Mouse (Mus musculus) embryo, embryonic 10 days (tissue): ENCODE measurements around the gene Ctf2.
A peak's percentile ranks its signal among the peaks of the same experiment; 100 is the strongest.
"Not testable (repeated sequence)": the region's sequence is repeated elsewhere in the genome, so short reads cannot be mapped to it uniquely, and the experiment has no call there.

Source experiments
- DNase-seq: peaks from one replicate; pipeline ENCODE4 v3.0.0-alpha.2; 2015; ENCODE audit warnings: low spot score

Gene Ctf2

DNA sequence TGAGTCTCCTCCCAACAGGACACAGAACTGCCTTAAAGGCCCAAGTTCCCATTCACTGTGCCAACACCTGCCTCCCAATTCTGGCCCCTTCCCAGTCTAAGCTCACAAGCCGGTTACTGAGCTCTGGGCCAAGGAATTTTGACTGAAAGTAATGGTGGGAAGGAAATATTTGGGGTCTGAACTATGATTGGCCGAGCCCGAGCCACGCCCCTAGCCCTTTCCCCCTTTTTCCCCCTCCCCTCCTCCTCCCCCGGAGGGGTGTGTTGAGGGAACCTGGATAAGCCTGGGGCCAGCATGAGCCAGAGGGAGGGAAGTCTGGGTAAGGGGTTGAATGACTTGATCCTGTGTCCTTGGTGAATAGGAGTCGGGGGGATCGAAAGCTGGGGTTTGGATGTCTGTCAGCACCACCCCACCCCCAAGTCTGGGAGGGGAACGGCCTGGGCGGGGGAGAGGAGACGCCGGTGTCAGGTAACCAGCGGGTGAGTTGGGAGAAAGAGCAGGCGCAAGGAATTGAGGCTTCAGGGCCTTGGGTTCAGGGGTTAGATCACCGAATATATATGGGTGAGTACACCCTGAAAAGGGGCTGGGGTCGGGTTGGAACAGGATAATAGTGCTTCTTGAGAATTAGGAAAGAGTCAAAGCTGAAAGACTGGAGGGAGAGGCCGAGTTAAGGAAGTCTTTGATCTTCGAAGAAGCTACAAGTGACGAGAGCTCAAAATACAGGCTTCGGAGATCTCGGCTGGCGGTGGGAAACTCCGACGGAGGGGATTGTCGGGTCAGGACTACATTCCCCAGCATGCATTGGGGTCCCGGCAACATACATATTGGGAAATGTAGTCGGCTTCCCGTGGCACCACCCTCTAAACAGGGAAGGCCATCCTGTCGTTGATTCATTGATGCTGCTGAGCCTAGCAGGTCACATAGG is 19.2 kb downstream of the Ctf2 start, which contains the start of gene Ctf1:
Gene Ctf1, plus strand, starts transcription at position 276 of the 925 bp plus-strand sequence.
- peak; percentile 94 for DNase-seq

DNA sequence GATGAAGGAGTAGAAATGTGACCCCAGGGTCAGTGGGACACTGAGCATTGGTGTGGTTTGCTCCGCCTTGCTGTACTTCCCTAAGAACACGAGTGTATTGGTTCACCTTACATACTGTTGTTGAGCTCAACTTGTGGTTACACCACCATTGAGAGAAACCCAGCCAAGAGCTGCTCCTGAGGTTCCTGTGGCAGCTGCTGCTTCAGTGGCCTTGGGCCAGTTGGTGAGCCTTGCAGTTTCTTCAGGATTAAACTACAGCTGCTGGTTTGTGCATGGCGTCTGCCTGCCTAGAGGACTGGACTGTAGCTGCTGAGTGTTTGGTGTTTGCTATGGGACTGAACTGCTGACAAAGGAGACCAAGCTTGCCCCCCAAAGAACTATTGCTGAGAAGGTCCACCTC is 20.5 kb downstream of the Ctf2 start:
- no peak for DNase-seq

DNA sequence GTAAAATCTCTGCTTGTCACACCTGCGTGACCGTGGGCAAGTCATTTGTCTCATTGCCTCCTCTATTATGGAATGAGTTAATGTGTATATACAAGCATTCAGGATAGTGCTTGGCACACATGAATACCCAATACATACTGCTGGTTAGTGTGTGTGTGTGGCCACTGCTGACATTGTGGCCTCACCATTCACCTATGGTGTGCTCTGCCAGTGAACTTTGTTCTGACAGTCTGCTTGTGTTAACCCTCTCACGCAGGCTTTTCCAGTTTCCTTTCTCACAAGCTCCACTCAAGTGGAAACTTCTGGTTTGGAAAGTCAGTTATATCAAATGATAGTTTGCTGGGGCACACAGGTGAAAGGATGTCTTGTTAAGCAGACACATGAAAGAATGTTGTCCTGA is 20.9 kb downstream of the Ctf2 start:
- DNase-seq, result no peak

DNA sequence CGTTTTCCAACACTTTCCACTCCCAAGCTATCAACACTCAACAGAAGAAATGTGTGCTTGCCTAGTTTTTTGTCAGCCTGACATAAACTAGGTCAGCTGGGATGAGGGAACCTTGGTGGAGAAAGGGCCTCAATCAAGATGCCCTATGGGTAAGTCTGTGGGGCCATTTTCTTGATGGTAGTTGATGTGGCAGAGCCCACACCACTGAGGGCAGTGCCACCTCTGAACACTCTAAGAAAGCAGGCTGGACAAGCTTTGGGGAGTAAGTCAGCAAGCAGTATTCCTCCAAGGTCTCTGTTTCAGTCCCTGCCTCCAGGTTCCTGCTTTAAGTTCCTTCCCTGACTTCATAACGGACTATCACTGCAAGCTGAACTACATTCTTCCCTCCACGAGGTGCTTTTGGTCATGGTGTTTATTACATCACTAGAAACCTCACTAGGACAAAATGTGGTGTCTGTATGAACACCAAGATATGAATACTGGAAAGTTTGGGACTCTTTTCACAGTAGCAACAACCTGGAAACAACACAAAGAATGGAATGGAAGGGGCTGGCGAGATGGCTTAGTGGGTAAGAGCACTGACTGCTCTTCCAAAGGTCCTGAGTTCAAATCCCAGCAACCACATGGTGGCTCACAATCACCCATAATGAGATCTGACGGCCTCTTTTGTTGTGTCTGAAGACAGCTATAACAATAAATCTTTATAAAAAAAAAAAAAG is 22.5 kb downstream of the Ctf2 start:
- DNase-seq, result no peak

DNA sequence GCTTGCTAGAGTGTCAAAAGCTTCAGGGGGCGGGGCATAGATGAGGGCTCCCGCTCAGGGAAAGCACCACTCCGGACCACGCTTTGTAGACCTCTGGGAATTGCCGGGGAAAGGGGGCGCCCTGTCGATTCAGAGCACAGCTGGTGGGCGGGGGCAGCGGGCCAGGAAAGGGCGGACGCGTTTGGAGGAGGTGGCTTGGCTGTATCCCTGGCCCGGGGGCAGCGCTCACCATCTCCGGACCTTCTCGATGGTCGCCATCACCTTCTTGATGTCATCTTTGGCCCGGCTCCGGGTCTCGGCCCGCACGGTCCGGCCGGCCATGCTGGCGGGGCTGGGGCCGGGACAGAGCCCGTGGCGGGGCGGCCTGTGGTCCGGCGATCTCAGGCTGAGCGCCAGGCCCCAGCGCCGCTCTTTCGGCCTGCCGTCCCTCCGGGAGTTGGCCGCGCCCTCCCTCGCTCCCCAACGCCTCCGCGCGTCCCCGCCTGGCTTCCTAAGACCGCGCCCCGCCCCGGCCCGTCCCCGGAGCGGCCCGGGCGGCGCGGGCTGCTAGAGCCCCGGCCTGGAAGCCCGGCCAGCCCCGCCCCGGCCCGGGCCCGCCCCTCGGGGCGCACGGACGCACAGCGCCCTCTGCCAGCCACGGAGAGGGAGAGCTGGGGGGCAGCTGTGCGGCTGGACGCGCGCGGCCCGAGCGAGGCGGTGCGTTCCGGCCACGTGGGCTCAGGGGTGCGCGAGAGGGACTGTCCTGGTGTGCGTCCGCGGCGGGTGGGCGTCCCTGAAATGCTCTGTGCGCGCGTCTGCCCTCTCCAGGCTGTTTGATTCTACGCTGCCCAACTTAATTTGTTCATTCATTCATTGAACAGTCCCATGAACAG is 23.5 kb downstream of the Ctf2 start, which contains the start of gene Bcl7c:
Gene Bcl7c, minus strand, starts transcription at position 727 of the 872 bp plus-strand sequence.
- peak; percentile 95 for DNase-seq

DNA sequence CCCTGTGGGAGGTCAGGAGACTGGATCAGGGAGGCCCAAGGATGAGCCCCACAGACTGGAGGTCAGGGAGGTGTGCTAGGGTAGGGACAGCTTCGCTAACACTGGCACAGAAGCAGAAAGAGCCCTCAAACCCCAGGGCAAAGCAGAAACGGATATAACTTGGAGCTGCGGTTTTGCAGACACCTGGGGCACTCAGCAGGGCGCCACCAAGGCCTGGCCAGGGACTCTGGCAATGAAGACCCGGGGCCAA is 24.1 kb downstream of the Ctf2 start:
- DNase-seq, result no peak

DNA sequence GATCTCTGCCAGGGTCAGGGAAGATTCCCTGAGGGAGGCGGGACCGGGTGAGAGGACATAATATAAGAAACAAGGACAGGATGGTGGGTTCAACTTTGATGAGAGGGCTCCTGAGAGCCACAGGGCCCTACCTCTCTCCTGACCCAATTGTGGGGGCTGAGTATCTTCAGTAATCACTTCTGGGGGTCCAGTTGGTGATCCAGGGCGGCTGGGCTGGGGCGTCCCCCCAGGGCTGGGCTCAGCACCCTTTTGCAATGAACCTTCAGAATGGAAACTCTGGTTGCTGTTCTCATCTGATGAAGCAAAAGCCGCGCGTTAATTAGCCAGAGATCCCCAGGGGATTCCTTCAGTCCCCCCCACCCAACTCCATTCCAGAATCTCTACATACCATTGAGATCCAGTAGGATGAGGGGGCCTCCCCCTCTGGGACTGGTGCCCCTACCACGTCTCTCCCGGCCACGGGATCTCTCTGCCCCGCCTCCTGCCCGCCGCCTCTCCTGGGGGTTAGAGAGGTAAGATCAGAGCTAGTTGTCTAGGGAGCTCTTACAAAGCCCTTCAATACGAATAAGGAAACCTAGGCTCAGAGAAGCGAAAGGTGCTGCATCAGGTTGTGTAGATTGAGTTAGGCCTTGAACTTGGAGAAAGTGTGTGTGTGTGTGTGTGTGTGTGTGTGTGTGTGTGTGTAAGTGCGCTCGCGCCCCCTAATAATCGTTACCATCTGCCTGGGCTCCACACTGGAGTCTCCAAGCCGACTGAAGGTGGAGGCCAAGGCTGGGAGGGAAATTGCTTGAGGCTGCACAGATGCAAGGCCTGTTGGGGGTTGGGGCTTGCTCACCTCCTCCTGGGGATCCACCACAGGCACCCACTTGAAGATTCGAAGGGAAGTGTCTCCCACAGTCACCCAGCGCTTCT is 24.7 kb downstream of the Ctf2 start:
- peak; percentile 62 for DNase-seq

DNA sequence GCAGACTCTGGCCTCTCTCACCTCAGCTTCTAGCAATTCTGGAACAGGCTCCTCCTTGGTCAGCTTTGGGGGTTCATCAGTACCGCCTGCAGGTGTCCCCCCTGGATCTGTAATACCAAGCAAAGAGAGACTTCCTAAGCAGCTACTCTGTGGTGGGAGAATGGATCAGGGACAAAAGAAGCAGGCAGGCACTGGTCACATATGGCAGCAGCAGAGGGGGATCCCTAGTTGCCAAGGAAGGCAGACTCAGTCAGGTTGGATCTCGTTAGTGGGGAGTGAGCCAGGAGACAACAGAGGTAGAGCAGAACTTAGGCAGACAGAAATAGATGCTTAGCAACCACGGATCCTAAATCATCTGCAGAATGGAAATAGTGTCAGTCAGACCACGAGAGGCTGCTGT is 26.3 kb downstream of the Ctf2 start:
- DNase-seq, result no peak

DNA sequence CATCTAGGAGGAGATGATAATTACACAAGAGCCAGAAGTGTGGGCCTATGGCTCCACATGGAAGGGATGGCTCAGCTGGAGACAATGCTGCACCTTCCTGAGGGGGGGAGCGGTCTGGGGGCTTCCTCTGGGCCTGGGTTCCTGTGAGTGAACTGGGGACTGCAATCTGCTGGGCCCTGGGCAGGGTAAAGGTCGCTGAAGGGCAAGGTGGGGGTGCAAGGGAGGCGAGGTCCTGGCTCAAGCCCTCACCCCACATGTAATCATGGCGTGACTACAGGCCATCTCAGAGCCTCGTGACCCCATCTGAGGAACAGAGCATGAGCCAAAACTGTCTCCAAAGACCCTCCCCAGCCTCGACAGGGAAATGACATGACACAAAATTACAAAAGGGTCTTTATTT is 27.4 kb downstream of the Ctf2 start:
- no peak for DNase-seq

DNA sequence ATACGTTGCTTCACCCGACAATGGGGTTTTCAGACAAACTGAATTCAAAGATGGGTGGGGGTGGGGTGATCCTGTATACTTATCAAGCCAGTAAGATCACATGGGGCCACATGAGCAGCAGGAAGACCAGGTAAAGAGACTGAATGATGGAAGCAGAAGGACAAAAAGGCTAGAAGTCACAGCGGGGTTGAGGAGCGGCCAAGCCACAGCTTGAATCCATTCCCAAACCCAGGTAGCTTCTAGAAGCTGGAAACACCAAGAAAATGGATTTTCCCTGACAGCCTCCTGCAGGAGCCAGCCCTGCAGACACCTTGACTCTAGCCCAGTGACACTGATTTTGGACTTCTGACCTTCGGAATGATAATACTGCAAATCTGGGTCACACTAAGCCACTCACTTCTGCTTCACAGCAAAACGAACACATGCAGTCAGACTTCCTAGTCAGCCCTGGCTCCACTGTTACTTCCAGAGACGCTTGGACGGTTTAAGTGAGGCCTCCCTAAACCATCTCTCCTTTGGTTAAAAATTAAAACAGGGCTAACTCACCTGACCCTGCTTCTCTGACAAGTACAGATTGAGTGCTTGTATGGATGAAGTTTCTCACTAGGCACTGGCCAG is 28.3 kb downstream of the Ctf2 start:
- DNase-seq, result no peak

DNA sequence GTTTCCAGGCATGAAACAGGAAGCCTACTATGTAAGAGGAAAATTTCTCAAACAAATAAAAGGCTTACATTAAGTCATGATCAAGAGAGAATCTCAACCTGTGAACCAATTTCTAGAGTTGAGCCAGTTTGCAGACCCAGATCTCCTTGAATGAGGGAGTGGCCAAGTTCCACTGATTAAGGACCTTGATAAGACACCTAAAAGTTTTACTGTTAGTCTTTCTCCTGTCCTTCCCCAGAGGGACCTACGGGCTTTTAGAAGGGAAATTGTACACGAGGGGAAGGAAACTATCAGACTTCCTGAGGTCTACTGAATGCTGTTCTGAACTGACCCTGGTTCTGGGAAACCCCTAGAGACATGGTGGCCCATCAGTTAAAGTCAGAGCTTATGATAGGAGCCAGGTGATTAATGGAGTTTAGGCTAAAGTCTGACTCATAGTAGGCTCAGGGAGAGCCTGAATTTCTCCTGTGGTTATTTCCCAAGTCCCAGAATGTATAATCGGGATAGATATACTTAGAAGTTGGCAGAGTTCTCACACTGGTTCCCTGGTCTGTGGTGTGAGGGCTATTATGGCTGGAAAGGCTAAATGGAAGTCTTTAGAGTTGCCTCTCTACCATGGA is 31.1 kb downstream of the Ctf2 start:
- DNase-seq, result no peak

DNA sequence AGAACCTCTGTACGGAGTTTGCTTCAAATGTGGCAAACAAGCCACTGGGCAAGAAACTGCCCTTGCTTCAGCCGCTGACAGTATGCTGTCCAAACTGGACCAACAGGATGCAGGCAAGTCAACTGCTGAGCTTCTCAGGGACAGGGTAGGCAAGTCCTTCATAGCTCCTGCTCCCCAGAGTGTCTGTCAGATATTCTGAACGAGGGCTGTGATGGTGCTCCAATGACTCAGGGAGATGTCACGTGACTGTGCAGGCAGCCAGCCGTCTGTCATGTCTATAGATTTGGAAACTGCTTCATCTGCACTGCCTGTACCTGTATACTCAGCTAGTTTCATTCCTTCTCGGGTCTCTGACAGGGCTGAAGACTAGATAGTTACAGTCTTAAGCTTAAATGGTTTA is 33.0 kb downstream of the Ctf2 start:
- DNase-seq, result no peak

DNA sequence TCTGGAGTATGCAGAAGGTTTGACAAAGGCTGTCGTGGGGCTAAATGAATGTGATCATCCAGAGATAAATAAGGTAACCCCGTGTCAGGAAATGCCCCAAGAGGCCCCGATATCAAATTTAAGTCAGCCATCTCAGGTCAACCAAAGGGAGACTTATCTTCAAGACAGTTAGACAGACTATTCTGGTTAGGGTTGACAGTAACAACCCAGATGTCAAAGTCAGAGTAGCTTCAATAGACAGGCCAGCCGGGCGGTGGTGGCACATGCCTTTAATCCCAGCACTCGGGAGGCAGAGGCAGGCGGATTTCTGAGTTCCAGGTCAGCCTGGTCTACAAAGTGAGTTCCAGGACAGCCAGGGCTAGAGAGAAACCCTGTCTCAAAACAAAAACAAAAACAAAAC is 38.2 kb downstream of the Ctf2 start:
- not testable (repeated sequence) for DNase-seq

DNA sequence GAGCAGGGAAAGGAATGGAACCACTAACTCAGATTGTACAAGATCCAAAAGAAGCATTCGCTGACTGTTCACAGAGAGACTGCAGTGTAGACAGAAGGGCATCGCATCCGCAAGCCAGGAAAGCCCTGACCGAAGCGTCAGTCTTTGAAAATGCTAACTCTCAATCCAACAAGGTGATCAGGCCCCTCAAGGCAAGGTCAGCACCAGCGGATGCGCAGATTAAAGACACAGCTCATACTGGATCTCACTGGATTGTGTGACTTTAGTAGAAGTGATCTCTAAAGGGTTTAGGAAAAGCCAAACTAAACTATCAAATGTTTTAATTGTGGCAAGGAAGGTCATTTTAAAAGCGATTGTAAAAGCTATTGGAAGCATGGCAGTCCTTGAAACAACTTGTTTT is 38.7 kb downstream of the Ctf2 start:
- no peak for DNase-seq

DNA sequence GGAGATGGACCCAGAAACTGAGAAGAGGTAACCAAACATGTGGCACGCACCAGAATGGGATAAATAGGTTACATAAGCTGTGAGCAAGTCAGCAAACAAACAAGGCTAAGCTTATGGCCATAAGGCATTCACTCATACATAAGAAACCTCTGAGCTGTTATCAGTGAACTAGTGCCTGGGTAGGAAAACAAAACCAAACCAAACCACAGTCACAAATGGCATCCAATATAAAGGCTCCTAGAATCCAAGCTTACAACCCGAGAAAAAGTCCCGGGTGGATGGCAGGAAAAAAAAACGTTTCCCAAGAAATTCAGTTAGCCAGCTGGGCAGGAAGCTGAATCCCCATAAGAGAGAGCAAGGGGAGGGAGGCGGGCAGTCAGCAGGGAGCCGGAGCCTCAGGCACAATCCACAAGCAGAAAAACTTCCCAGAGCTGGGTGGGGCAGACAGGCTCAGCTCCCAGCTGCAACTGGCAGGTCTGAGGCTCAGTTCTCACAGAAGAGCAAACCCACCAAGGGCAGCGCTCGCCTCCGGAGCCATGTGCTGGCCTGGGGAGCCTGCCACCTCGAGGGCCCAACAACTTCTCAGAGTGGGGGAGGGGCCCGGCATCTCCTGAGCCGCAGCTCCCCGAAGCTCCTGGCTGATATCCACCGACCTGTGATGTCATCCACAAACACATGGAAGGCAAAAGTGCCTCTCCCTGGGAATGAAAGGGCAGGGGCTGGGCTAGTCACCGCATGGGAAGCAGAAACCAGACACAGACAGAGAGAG is 40.6 kb downstream of the Ctf2 start:
- peak; percentile 79 for DNase-seq

DNA sequence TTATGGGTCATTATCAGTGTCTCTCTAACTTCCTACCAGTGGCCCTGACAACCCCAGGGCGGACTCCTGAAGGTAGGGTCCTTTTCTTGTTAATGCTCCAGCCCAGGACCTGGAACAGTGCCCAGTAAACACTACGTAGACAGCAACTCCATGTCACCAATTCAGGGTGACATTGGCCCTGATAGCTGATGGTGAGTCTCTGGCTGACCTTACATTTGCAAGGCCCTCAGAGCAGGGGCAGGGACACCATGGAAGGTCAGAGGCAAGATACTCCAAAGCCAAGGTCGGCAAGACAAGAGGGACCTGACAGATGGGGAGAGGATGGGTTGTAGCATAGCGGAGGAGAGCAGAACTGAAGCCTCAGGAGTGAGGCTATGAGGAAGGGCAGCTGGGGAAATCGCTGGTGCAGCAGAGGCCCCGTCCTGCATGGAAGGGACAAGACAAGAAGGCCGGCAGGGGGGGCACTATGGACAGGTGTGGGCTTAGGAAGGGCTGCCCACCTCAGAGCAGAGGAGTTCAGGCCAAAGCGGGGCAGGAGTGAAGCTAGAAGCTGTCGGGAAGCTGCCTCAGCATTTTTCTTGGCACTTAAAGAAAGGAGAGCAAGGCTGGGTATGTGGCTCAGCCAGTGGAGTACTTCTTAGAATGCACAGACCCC is 42.2 kb downstream of the Ctf2 start:
- DNase-seq, result no peak

DNA sequence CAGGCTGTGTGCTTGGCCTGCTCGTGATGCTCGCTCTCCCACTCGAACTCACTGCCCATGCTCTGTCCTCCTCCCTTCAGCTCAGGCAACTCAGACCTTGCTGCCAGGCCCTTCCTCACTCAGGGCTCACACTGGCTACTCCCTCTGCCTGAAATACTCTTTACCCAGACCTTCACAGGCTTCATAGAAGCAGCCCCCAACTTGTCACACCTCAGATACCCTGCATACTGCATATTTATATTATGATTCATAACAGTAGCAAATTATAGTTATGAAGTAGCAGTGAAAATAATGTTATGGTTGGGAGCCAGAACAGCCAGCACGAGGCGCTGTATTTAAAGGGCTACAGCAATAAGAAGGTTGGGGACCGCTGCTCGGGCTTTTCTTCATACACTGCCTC is 43.0 kb downstream of the Ctf2 start:
- no peak for DNase-seq

DNA sequence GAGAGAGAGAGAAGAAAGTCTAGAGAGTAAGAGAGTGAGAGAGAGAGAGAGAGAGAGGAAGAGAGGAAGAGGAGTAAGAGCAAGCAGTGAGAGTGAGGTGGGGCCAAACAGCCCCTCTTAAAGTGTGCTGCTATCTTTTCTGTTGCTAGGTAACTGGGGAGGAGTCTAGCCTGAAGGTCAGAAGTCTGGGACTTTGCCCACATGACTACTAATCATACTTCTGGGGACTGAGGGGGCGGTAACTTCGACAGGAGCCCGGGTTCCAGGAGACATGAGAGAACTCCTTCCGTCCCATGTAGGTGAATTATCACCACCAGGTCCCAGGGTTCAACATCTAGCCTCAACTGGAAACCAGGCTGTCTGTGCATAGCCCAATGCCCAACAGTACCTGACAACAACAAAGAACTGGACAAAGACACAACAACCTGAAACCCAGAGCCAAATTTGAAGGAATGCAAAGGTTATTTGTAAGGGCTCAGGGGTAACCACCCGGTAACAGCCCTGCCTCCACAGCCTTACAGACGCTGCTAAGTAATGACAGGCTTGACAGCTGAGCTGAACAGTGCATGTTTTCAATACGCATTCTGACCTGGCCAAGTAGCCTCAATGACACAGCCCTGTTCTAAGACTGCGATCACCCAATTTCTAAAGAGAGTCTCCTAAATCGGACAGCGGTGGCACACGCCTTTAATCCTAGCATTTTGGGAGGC is 45.1 kb downstream of the Ctf2 start:
- no peak for DNase-seq
